Mouse (Mus musculus) layer of hippocampus, postnatal 10 days (tissue): ENCODE results near the gene Cables2. TPM values are rescaled to one million over a fixed set of nuclear protein-coding genes. Genes with fewer than 3 reads are reported as not detected.

ENCODE experiments used
- microRNA-seq, 2 experiments: library from miRNA; unstranded; fragments of <30 nt; microRNA quantifications; one replicate each; pipeline ENCODE4 v1.2.0; 2021
- total RNA-seq, 2 experiments: library from RNA; stranded (reverse); gene quantifications; 2 replicates each; pipeline ENCODE4 v1.2.3; 2021

The Cables2 gene
- total RNA-seq, 2 experiments from 2014 or later: 38.6 to 40.1 TPM

Small RNAs within 50 kb of the gene (microRNA-seq; reads per million reads assigned to microRNA genes)
- 0 reads per million in 2 experiments for gene Mir3091

Other genes with a start within 250 kb of the Cables2 start
- gene Lsm14b, start 248.5 kb downstream of the Cables2 start, total RNA-seq: 100 to 1,000 TPM; 129 to 134 TPM
- 100 to 1,000 TPM; 215 to 226 TPM for gene Psma7, start 231.1 kb downstream of the Cables2 start, total RNA-seq
- gene Ss18l1, start 231.0 kb downstream of the Cables2 start, total RNA-seq: 10 to 100 TPM; 38.0 to 40.6 TPM
- gene Mtg2, start 202.9 kb downstream of the Cables2 start, total RNA-seq: 10 to 100 TPM; 15.0 to 17.7 TPM
- 10 to 100 TPM; 15.3 to 16.2 TPM for gene Hrh3, start 169.0 kb downstream of the Cables2 start, total RNA-seq
- 10 to 100 TPM; 53.2 to 54.4 TPM for gene Osbpl2, start 154.2 kb downstream of the Cables2 start, total RNA-seq
- 100 to 1,000 TPM; 107 to 117 TPM for gene Adrm1, start 102.0 kb downstream of the Cables2 start, total RNA-seq
- gene Lama5, start 47.6 kb downstream of the Cables2 start, total RNA-seq: 1 to 10 TPM; 8.1 to 9.6 TPM
- gene Rps21, start 16.1 kb downstream of the Cables2 start, total RNA-seq: 100 to 1,000 TPM; 654 to 715 TPM
- not detected for gene Rbbp8nl, start 16.4 kb upstream of the Cables2 start, total RNA-seq
- not detected for gene Gata5, start 61.2 kb upstream of the Cables2 start, total RNA-seq
- 1 to 10 TPM; 1.5 to 2.6 TPM for gene Slco4a1, start 182.7 kb upstream of the Cables2 start, total RNA-seq
- gene Ntsr1, start 226.5 kb upstream of the Cables2 start, total RNA-seq: 10 to 100 TPM; 16.2 to 16.9 TPM